Mouse (Mus musculus): ENCODE results near the gene Slc3a2.

- TF ChIP-seq CTCF (IDR thresholded peaks at IDR 0.05; ENCODE audit: borderline replicate concordance, control insufficient read depth, extremely low read depth, insufficient read depth, low read length, poor library complexity) (no peak), POLR2A (IDR thresholded peaks at IDR 0.05; ENCODE audit: control insufficient read depth, extremely low read depth, insufficient read depth, low read length, poor library complexity) (no peak)
Measured at GRCm38 (mm10) chr19:8736160-8736467, 12.9 kb upstream of the Slc3a2 start.
